Mouse (Mus musculus) MN1 (cell line): ENCODE results near the gene C1ql2.
A peak's percentile ranks its signal among the peaks of the same experiment; 100 is the strongest.

ENCODE experiments used
- DNase-seq: peaks from one replicate; pipeline ENCODE4 v3.0.0-alpha.2; 2016; ENCODE audit warnings: low spot score

C1ql2 gene

DNA sequence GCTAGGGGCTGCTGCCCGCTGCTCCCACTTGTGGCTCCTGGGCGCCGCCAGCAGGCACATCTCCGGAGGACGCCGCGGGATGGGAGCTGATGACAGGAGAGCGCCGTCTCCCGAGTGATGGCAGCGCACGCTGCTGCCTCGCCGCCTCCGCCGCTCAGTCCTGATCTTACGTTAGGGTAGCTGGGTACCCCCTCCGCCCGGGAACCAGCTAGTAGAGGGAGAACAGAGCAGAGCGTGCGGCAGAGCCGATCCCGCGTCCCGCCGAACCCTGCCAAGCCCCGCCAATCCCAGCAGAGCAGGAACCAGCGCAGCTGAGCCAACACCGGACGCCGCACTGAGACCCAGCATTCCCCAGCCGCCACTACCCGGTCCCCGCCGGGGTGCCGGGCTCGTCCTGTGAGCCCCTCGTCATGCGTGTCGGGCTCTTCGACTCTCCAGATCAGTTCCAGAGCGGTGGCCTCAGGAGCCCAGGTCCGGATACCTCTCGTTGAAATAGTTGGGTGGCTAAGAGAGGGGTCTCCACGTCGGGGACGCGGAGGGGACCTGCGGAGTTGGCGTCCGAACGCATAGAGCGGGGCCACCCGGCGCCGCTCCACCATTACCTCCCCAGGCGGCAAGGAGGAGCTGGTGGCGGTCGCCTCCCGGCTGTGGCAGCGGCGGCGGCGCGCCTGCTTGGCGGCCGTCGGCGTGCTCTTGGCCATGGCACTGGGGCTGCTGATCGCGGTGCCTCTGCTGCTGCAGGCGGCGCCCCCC is at the start of gene C1ql2:
Gene C1ql2 (plus strand): TSS at position 164 of the 753 bp plus-strand sequence.
- DNase-seq, result no peak

DNA sequence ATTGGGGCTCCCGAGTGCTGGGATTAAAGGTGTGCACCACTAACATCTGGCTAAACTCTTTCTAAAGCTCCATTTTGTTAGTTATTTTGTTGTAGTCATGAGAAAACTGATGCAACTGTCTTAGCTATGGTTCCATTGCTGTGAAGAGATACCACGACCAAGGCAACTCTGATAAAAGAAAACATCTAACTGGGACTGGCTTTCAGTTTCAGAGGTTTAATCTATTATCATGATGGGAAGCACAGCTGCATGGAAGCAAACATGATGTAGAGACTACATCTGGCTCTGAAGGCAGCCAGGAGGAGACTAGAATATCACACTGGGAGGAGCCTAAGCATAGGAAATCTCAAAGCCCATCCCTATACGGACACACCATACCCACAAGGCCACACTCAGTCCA is 48.7 kb upstream of the C1ql2 start:
- DNase-seq, result no peak

DNA sequence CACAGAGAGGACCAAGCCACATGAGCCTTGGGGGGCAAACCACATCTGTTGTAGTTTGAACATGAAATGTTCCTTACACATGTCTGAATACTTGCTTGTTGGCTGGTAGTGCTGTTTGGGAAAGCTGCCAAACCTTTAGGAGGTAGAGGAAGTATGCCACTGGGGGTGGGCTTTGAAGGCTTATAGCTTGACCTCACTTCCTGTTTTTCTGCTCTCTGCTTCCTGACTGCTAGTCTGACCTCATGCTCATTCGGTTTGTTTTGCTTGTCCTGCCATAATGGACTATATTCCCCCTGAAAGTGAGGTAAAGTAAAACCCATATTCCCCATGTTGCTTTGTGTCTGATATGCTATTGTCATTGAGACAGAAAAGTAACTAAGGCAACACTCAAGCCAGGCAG is 46.6 kb upstream of the C1ql2 start:
- no peak for DNase-seq

GRCm38 (mm10) chr1:120296936-120297335 is 43.4 kb upstream of the C1ql2 start:
- DNase-seq, result no peak

DNA sequence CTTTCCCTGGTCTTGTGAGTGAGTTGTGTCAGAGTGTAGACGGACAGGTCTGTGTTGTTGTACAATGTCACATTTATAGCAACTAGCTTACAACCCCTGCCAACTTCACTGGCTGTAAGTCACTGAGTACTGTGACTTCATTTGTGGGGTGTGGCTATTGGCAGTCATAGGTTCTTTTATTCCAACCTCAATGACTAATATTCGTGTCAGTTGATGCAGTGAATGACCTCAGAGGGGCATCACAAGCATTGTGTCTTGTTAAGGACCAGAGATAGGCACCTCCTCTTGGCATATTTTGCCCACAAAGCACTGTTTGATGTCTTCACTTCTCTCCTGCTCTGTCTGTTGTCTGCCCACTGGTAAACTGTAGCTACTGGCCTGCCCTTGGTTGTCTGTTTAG is 34.6 kb upstream of the C1ql2 start:
- no peak for DNase-seq

GRCm38 (mm10) chr1:120321270-120322021 is 18.9 kb upstream of the C1ql2 start:
- DNase-seq, result no peak

DNA sequence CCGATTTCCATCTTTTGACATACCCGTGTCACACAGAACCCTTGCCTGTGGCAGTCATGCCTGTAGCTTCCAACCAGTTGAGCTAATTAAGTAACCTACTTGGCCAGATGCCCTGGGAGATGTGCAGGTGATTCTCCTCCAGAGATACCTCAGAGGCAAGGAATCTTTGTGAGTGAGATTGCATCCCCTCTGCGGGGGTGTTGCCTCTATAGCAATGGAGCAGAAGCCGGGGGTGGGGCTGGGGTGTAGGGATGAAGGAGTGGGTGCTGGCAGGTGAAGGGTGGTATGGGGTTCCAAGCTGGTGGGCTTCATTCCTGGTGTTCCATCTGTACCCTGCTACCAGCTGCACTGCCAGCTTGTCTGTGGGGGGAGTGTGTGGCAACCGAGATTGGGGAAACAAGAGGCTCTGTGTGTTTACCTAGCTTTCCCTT is 17.2 kb upstream of the C1ql2 start:
- no peak for DNase-seq

- peak; percentile 9 for DNase-seq
Measured at GRCm38 (mm10) chr1:120327714-120328113, 12.7 kb upstream of the C1ql2 start.

DNA sequence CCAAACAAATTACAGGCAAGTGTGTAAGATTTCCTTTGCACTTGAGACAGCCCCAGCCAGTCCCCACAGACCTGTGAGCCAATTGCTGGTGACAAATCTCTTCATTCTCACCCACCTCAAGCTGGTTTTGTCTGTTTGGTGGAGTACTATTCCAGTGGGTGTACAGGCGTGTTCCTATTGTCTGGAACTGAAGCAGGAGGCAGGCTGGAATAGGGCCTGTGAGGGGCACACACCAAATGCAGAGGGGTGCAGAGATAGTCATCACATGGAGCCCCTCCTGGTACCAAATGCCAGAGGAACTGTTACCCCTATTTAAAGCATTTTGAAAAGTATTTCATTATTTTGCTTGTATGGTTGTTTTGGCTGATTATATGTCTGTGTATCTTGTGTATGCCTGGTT is 12.2 kb upstream of the C1ql2 start:
- DNase-seq, result no peak

DNA sequence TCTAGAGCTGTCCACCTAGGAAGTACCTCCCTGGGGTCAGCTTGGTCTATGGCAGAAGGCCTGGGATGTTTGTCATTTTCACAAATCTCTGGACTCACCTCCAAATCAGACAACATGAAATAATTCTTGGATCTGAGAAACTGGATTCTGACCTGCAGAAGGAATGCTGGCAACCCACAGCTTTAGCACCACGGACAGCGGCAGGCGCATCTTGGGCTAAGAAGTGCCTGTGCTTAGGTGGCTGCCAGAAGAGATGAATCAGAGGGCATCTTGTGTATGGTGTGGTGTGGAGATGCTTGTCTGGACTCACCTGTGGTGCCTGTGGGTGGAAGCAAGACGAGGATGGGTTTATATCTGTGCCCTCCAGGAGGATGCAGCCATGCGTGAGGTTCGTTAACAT is 8.5 kb upstream of the C1ql2 start:
- DNase-seq, result no peak

GRCm38 (mm10) chr1:120337970-120338369 is 2.4 kb upstream of the C1ql2 start:
- DNase-seq, result no peak

- DNase-seq, result no peak
Measured at GRCm38 (mm10) chr1:120341172-120341675, 842 bp downstream of the C1ql2 start.

DNA sequence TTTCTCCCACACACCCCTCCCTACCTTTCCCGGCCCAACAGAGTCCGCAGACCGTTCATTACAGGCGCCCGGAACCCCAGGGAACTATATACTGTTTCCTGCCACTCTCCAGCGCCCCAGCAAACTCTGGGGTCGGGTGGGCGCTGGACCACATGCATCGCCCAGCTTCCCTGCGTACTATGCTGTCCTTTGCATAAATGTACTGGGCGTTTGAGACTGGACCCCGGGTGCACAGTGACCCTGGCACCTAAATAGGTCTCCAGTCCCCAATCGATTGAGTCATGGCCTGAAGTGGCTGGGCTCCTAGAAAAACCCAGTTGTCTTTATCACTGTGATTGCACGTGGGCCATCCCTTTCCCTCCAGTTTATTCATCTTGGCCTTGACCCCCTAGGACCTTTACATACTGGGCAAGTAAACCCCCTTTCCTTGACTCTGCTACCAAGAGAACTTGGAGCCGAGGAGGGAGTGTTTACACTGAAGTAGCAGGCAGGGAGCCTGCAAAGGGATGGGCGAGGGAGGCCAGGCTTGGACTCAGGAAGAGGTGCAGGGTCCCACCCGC is 1.5 kb downstream of the C1ql2 start:
- DNase-seq, result no peak

DNA sequence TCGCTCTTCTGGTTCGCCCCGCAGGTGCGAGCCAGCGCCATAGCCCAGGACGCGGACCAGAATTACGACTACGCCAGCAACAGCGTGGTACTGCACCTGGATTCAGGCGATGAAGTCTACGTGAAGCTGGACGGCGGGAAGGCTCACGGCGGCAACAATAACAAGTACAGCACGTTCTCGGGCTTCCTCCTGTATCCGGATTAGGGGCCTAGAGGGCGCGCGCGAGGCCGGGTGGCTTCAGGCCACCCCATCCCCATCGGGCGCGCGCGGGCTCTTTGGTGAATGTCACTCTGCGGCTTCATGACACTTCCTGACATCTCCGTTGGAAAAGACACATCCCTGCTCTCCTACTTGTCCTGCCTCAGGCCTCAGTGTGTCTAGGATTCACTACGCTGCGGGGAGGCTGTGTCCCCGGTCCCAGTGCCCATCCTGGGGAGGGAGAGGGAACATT is 2.0 kb downstream of the C1ql2 start:
- DNase-seq, result no peak

GRCm38 (mm10) chr1:120345001-120345400 is 4.6 kb downstream of the C1ql2 start:
- DNase-seq, result no peak

DNA sequence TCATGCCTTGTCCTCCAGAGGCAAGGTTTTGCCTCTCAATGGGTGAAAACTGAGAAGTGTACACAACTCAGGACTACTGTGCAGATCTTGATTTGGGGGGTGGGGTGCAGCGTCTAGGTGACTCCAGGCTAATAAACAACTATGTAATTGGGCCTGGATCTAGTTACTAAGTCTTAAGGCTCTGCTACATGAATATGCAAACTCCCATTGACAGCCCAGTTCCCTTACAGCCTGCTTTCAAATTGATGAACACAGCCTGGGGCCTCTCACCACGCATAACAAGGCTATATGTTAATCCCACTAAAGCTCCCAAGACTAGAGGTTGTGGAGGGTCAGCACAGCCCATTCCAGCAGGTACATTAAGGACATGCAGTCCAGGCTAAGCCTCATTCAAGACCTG is 14.0 kb downstream of the C1ql2 start:
- DNase-seq, result no peak

DNA sequence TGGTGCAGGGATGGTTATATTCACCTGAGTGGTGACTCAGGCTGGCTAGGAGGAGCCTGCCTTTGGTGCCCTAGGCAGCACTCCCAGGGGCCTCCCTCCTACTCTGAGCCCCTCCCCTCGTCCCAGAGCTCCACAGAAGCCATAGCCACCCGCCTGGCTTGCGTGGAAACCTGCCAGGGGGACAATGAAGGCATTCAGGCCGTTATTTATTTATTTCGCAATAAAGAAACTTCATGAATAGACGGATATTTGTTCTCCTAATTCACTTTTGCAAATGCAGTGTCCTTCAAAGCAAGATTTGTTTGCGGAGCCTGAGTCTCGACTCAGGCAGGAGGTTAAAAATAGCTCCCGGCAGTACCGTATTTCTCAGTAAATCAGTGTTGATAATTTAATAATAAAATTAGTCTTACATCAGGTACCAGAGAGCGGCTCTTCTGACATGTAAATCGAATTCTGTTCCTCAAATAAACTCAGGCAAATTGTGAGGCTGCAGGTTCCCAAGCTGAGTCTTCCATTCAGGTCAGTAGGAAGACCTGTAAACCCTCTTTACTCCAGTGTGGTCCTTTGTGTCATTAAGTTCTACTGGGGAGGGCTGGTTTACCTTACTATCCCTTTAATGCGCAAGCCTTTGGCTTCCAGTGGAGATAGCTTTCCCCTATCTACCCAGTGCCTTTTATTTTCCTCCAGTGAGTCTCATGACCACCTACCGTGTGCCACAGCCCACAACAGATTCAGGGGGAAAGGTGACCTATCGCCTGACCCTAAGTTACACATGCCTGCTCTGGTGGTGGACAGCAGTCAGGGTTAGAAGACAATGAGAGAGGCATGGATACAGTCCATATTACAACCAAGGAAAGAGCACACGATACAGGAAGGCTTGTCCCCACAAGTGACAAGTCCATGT is 17.2 kb downstream of the C1ql2 start:
- no peak for DNase-seq

DNA sequence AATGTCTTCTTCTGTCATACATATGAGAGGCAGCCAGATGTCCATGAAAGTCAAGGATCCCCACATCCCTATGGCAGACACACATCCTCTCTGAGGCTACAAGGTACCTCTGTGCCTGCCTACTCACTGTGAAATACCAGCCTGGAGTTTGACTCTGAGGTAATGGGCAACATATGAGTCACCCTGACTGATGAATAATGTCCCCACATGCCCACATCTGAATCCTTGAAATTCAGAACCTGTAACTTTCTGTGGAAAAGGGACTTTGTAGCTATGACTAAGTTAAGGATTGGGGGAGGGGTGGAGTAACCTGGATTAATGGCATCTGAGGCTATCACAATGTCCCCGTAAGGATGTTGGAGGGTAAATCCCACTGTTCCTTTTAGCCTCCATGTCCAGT is 23.3 kb downstream of the C1ql2 start:
- DNase-seq, result no peak

DNA sequence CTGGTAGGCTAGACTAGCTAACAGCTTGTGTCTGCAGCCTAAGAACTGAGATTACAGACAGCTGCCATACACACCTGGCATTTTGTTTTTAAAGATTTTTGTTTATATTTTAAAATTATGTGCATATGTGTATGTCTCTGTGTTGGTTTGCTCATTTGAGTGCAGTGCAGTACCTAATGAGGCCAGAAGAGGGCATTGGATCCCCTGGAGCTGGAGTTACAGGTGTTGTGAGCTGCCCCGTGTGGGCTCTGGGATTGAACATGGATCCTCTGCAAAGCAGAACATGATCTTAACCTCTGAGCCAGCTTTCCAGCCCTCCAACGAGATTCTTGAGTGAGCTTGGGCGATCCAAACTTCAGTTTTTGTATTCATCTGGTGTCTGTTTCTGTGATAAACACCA is 27.8 kb downstream of the C1ql2 start:
- DNase-seq, result no peak

- DNase-seq, result no peak
Measured at GRCm38 (mm10) chr1:120374131-120374530, 33.7 kb downstream of the C1ql2 start.

GRCm38 (mm10) chr1:120374832-120375231 is 34.5 kb downstream of the C1ql2 start:
- no peak for DNase-seq

DNA sequence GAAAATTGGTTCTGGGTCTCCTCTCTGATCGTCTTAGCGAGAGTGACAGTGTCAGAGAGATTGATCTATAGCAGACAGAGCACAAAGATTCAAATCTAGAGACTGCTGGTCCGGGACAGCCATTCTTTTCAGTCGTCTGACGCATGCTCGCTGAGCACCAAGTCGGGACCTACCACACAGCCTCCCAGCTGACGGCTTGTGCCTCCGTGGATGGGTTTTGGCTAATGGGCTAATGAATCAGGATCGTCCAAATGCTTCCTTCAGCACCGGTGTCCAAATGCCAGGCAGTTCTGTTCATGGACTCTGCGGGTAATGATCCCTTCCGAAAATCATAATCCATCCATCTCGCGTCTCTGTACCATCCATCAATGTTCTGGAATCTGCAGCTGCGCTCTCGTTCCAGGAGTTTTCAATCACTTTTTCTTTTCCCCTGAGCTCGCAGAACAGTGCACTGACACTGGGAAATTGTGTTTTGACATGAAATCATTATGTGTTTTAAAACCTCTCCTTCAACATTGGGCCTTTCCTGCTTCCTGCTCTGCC is 44.7 kb downstream of the C1ql2 start:
- no peak for DNase-seq
